Mouse (Mus musculus) liver, postnatal 0 days (tissue): ENCODE results near the gene Nlrx1. TPM values are rescaled to one million over a fixed set of nuclear protein-coding genes. Genes with fewer than 3 reads are reported as not detected.

Experiments used
- ATAC-seq: fragments of 200-750 bp; cut with Nextera tagmentation; 2 replicates; pipeline ENCODE4 v1.8.0; 2017; ENCODE audit warnings: mild to moderate bottlenecking, moderate library complexity
- DNase-seq: peaks from one replicate; pipeline ENCODE4 v3.0.0-alpha.2; 2016
- H3K27ac ChIP-seq: fragments of 300-500 bp; sonication (generic); 2 replicates; pipeline ENCODE4 v1.5.1; 2014; ENCODE audit warnings: antibody characterized with exemption, moderate library complexity, mild to moderate bottlenecking, low read depth
- H3K27me3 ChIP-seq: fragments of 300-500 bp; sonication (generic); 2 replicates; pipeline ENCODE4 v1.6.1; 2014; ENCODE audit warnings: low read length, control low read depth, mixed read lengths; ENCODE audit not compliant: insufficient read depth
- H3K36me3 ChIP-seq: fragments of 300-500 bp; sonication (generic); replicated peaks from 2 replicates; pipeline ENCODE4 v1.6.1; 2014; ENCODE audit warnings: mild to moderate bottlenecking, control low read depth, low read length, moderate library complexity, mixed read lengths; ENCODE audit not compliant: insufficient read depth
- H3K4me1 ChIP-seq: fragments of 300-500 bp; sonication (generic); 2 replicates; pipeline ENCODE4 v1.6.1; 2014; ENCODE audit warnings: antibody characterized with exemption, mild to moderate bottlenecking, control low read depth; ENCODE audit not compliant: insufficient read depth
- H3K4me2 ChIP-seq: fragments of 300-500 bp; sonication (generic); 2 replicates; pipeline ENCODE4 v1.6.1; 2014; ENCODE audit warnings: low read depth, mild to moderate bottlenecking, low read length, moderate library complexity, mixed read lengths
- H3K4me3 ChIP-seq: fragments of 300-500 bp; sonication (generic); 2 replicates; pipeline ENCODE4 v1.5.1; 2014; ENCODE audit warnings: low read depth, low read length
- H3K9ac ChIP-seq: fragments of 300-500 bp; sonication (generic); replicated peaks from 2 replicates; pipeline ENCODE4 v1.6.1; 2014; ENCODE audit warnings: mild to moderate bottlenecking, moderate library complexity
- H3K9me3 ChIP-seq: fragments of 300-500 bp; sonication (generic); 2 replicates; pipeline ENCODE4 v1.6.1; 2016; ENCODE audit warnings: mild to moderate bottlenecking, control low read depth, low read length, mixed read lengths
- CTCF ChIP-seq: sonication (generic); IDR thresholded peaks from 2 replicates; pipeline ENCODE4 v1.5.1; 2016; ENCODE audit warnings: antibody characterized with exemption, low read depth
- EP300 ChIP-seq: IDR thresholded peaks from 2 replicates; pipeline ENCODE4 v1.6.1; 2016; ENCODE audit warnings: antibody characterized with exemption, low read depth, mild to moderate bottlenecking
- WGBS: fragments of 180-500 bp; shearing (Covaris S2); extraction: QIAGEN DNeasy Blood & Tissue Kit; methylation state at CpG from one replicate; pipeline ENCODE4 v1.1.7; 2014; ENCODE audit not compliant: insufficient replicate concordance; 5-methylcytosine and 5-hydroxymethylcytosine counted together
- polyA plus RNA-seq: library from polyadenylated mRNA; unstranded; fragments of >200 nt; fragmentation: Nextera tagmentation; extraction: Ambion mirVana; gene quantifications from 2 replicates; pipeline ENCODE4 v1.2.1, GENCODE M21; 2015

Gene Nlrx1
- polyA plus RNA-seq = 4.6 and 5.6 TPM in 2 replicates

GRCm38 (mm10) chr9:44268432-44268831 lies at the start of gene Nlrx1:
Nlrx1 (minus strand) TSS chr9:44268599.
- peaks cover 14% of the 10 kb centered on the region for H3K4me1 ChIP-seq
- H3K9me3 ChIP-seq = no peaks in the 10 kb centered on the region
- H3K4me3 ChIP-seq = peak within 1 kb of the TSS; percentile 63
- peak; percentile 59 for ATAC-seq
- peak within 1 kb of the TSS; percentile 93 for H3K27ac ChIP-seq
- H3K4me2 ChIP-seq = peak within 1 kb of the TSS; percentile 94
- no peak for DNase-seq
- 27% methylated on average over 6 of the region's 6 CpGs for WGBS
- H3K9ac ChIP-seq = peak within 1 kb of the TSS; percentile 86
- H3K27me3 ChIP-seq = no peaks in the 10 kb centered on the region
- peak; percentile 28; the same call in 1 of the 2 replicates for TF ChIP-seq EP300
- TF ChIP-seq CTCF = no peak
- 0 out of 2 replicates have a peak, but pooled peaks cover 6% of the 10 kb centered on the region for H3K36me3 ChIP-seq

DNA sequence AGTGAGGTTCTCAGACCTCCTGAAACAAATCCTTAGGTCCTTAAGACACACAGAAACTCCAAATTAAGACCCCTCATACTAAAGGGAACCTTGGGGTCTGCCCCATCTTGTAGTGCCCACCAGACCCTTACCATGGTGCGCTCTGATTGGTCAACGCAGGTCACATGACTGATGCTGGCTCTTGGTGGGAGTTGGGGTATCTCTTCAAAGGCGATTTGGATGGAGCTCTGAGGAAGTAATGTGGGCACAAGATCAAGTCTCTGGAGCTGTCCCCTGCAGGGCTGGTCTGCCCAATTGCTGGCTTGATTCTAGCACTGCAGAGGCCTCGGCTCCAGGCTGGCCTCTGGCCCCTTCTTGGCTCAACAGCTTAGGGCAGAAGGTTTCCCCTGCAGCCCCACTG lies 49.1 kb upstream of the Nlrx1 start:
- WGBS = 88% methylated on average over 4 of the region's 4 CpGs
- H3K36me3 ChIP-seq = peaks cover 42% of the 10 kb centered on the region
- H3K27me3 ChIP-seq = no peaks in the 10 kb centered on the region
- H3K27ac ChIP-seq = peak overlapping the region; percentile 85
- H3K9me3 ChIP-seq = no peaks in the 10 kb centered on the region
- H3K9ac ChIP-seq = peak overlapping the region; percentile 81
- no peak for TF ChIP-seq CTCF
- TF ChIP-seq EP300 = no peak
- DNase-seq (no peak), ATAC-seq (no peak)
- H3K4me3 ChIP-seq = peak overlapping the region; percentile 95
- peaks cover 40% of the 10 kb centered on the region for H3K4me1 ChIP-seq
- peak overlapping the region; percentile 92 for H3K4me2 ChIP-seq

DNA sequence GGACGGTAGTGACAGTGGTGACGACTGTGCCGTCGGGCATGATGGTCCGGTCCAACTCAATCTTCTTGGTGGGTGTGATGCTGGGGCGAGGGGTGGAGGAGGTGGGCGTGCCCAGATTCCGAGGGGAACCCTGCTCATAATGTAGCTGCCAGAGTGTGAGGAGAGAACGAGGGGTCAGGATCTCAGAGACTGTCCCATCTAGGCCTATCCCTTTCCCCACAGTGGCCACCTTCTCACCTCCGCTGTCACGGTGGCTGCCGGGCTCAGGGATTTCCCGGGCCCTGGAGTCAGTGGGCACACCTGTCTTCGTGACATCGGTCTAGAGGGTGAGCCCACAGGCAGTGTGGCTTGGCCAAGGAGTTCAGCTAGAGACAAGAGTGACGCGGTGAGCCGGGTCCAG lies 46.5 kb upstream of the Nlrx1 start:
- Histone ChIP-seq H3K4me1 (peaks cover 40% of the 10 kb centered on the region), H3K27ac (no peak overlapping the region), H3K9me3 (no peaks in the 10 kb centered on the region), H3K9ac (no peak overlapping the region), H3K27me3 (no peaks in the 10 kb centered on the region), H3K4me2 (no peak overlapping the region), H3K36me3 (peaks cover 57% of the 10 kb centered on the region), H3K4me3 (no peak overlapping the region)
- TF ChIP-seq CTCF (no peak), EP300 (no peak)
- ATAC-seq = no peak
- WGBS = 93% methylated on average over 18 of the region's 18 CpGs
- DNase-seq = no peak

DNA sequence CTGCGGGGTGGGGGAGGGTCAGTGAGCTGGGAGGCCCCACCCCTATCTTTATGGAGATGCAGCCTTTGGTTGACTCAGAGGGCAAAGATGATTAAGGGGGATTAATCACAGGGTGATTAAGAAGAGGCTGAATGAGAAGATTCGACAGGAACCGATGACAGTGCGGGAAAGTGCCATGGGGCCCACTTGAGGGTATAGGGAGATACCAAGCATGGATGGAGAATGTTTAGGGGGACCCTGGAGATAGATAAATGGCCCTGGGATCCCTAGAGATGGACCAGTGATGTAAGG lies 45.8 kb upstream of the Nlrx1 start:
- ATAC-seq (no peak), DNase-seq (no peak)
- TF ChIP-seq EP300 (no peak), CTCF (no peak)
- no peak overlapping the region for H3K4me2 ChIP-seq
- H3K4me1 ChIP-seq = peaks cover 41% of the 10 kb centered on the region
- no peaks in the 10 kb centered on the region for H3K27me3 ChIP-seq
- no peak overlapping the region for H3K4me3 ChIP-seq
- no peaks in the 10 kb centered on the region for H3K9me3 ChIP-seq
- H3K9ac ChIP-seq = no peak overlapping the region
- WGBS = 87% methylated on average over 4 of the region's 4 CpGs
- H3K36me3 ChIP-seq = peaks cover 57% of the 10 kb centered on the region
- H3K27ac ChIP-seq = no peak overlapping the region

DNA sequence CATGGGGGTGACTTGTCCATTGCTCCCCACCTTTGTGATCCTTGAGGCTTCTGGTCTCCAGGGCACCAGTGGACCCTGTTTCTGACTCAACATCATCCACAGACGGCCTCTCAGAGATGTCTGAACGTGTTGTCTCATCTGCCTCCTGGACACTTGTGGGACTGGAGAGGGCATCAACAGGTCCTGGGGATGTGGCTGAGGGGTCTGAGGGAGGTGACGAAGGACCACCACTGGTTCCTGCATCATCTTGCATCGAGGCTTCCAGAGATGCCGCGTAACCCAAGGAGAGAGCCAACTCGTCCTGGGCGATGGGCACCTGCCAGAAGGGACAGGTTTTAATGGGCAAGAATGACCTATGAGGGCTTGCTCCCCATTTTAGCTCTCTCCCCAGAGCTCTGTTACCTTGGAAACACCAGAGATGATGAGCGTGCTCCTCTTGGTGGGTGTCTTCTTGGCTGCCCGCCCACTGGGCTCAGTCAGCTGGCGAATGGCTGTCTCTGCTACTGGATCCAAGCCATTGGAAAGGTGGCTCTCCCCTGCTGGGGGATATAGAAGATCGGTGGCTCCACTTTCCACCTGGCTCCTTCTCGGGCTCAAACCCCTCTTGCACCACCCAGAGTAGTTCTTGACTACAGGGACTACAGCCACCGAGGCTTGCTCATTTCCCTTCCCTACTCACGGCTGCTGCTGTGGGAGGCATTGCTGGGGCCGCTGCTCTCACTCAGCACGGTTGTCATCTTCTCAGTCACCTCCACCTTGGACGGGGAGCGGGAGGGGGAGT lies 45.3 kb upstream of the Nlrx1 start:
- Histone ChIP-seq H3K9me3 (no peaks in the 10 kb centered on the region), H3K36me3 (peaks cover 57% of the 10 kb centered on the region), H3K4me2 (no peak overlapping the region), H3K27me3 (no peaks in the 10 kb centered on the region), H3K4me3 (no peak overlapping the region), H3K27ac (no peak overlapping the region), H3K4me1 (peaks cover 37% of the 10 kb centered on the region), H3K9ac (no peak overlapping the region)
- WGBS = 88% methylated on average over 19 of the region's 19 CpGs
- DNase-seq (no peak), ATAC-seq (no peak)
- no peak for TF ChIP-seq CTCF
- no peak for TF ChIP-seq EP300

DNA sequence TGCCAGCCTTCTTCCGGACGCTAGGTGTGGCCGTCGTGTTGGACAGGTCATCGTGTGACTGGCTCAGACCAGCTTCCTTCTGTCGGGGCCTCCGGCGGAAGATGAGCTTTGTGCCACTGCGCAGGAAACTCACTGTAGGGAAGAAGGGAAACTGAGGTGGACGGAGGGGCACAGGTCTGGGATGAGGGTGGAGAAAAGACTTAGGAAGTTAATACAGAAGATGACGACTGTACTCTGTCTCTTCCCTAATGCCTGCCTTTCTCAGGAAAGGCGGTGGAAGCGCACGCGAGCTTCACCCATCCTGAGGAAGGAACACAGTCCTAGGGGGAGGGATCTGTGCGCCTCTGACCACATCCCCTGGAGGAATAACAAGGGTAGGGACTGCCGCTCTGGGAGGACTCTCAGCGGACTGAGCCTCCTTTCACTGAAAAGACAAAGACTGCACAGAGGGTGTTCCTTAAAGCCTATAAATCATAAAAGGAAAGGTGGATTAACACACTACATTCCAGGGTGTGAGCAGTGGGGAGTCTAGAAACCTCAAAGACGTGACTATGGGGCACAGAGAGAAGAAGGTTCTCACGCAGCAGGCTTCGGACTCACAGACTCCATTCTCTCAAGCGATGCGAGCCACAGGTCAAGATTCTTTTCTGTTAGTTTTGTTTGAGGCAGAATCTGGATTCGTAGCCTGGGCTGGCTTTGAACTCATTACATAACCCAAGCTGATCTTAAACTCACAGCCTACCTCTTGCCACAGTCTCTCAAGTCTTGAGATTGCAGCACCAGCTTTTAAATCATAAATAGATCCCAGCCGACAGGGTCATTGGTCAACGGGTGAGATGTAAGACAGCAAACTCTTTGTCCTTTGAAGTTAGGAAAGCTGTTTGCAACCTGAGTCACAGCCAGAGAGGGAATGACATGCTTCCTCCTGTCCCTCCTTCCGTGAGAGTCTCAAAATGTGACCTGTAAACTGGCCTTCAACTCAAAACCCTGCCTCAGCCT lies 43.0 kb upstream of the Nlrx1 start:
- Histone ChIP-seq H3K9ac (no peak overlapping the region), H3K27ac (no peak overlapping the region), H3K27me3 (no peaks in the 10 kb centered on the region), H3K4me1 (peaks cover 21% of the 10 kb centered on the region), H3K4me2 (0 out of 2 replicates have a peak overlapping the region, but pooled peaks have one; percentile 4), H3K9me3 (no peaks in the 10 kb centered on the region), H3K4me3 (no peak overlapping the region), H3K36me3 (peaks cover 51% of the 10 kb centered on the region)
- ATAC-seq (no peak), DNase-seq (no peak)
- WGBS = 43% methylated on average over 27 of the region's 27 CpGs
- no peak; the same call in 1 of the 2 replicates for TF ChIP-seq CTCF
- TF ChIP-seq EP300 = no peak
